21 mouse cellular contexts compared by ENCODE assay signal in the genomic region with DNA sequence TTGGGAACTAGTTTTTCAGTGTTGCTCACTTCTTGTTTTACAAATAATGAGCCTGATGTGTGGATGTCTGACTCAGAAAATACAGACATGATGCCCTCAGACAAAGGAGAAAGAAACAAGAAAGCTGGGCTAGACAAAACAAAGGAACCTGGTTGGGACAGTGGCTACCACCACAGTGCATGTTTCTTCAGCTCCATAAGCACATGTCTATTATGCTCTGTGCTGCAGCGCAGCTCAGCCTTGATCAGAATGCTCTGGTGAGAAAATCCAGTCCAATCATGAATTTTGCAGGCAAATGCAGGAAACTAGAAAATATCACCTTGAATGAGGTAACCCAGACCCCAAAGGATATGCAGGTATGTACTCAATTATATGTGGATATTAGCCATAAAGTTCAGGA.
DNase-seq lines count a peak whose midpoint lies in the region; ATAC-seq lines count a peak whose summit lies in the region.
"Had no signal": no experiment of that assay in that cellular context is flagged by ENCODE, and none has a peak within 500 bp of the region (broad histone marks: within the 10 kb centered on the region; RNA-seq: fewer than 3 reads in every experiment).

No protein-coding gene starts in this region.

- no peak overlapping the region for H3K4me3 ChIP-seq in hindbrain, embryonic 10.5 days
- no peak overlapping the region for H3K4me3 ChIP-seq in hindbrain, embryonic 12.5 days
- no peak overlapping the region for H3K4me3 ChIP-seq in neural tube, embryonic 14.5 days (ENCODE audit: low read depth, low read length)
- H3K4me3 ChIP-seq in midbrain, embryonic 11.5 days (ENCODE audit: low read depth, low read length): no peak overlapping the region
- no peak overlapping the region for H3K4me3 ChIP-seq in midbrain, embryonic 16.5 days (ENCODE audit: low read depth, low read length)
- H3K4me3 ChIP-seq: embryonic facial prominence, embryonic 12.5 days; heart, embryonic 10.5 days; intestine, embryonic 15.5 days had no signal

- no peak for ATAC-seq in hindbrain, embryonic 12.5 days (ENCODE audit: low FRiP score)
- ATAC-seq in neural tube, embryonic 14.5 days (ENCODE audit: low read depth): peak; percentile 44; the same call in 1 of the 2 replicates
- ATAC-seq in midbrain, embryonic 11.5 days (ENCODE audit: low FRiP score): peak; percentile 47; the same call in 1 of the 2 replicates
- peak; percentile 43; the same call in 1 of the 2 replicates for ATAC-seq in midbrain, embryonic 16.5 days
- ATAC-seq in erythroid progenitor cell, adult 5-6 weeks (replicated peaks; ENCODE audit: low FRiP score, poor library complexity, severe bottlenecking): no peak
- ATAC-seq: activated CD4-positive, CD25-positive, alpha-beta regulatory T cell, adult 4 months; intestine, embryonic 15.5 days; Patski had no signal

- no peak for DNase-seq in hindbrain, embryonic 10.5 days (ENCODE audit: low spot score)
- no peak for DNase-seq in neural tube, embryonic 10.5 days (ENCODE audit: extremely low spot score, low spot score)
- no peak for DNase-seq in midbrain, embryonic 11.5 days (ENCODE audit: low spot score, missing footprints)
- no peak for DNase-seq in lung, postnatal 4 days
- DNase-seq: adrenal gland, postnatal 14 days; cerebellum, adult 2 months; cerebellum, postnatal 10 days; gastrocnemius, postnatal 10 days; heart, adult 18-20 months; heart, postnatal 10 days; heart, postnatal 4 days had no signal

- no peaks in the 10 kb centered on the region for H3K9me3 ChIP-seq in hindbrain, embryonic 10.5 days
- H3K9me3 ChIP-seq in hindbrain, embryonic 12.5 days (replicated peaks): no peaks in the 10 kb centered on the region
- H3K9me3 ChIP-seq in neural tube, embryonic 14.5 days (ENCODE audit: control insufficient read depth, low read length): no peaks in the 10 kb centered on the region
- no peaks in the 10 kb centered on the region for H3K9me3 ChIP-seq in midbrain, embryonic 11.5 days (ENCODE audit: control insufficient read depth, low read length)
- H3K9me3 ChIP-seq in midbrain, embryonic 16.5 days (replicated peaks; ENCODE audit: control insufficient read depth, low read length, poor library complexity, severe bottlenecking): no peaks in the 10 kb centered on the region
- H3K9me3 ChIP-seq: embryonic facial prominence, embryonic 12.5 days; heart, embryonic 10.5 days; intestine, embryonic 15.5 days had no signal

- H3K9ac ChIP-seq in hindbrain, embryonic 12.5 days: no peak overlapping the region
- no peak overlapping the region for H3K9ac ChIP-seq in neural tube, embryonic 14.5 days (replicated peaks; ENCODE audit: low read depth, low read length)
- H3K9ac ChIP-seq in midbrain, embryonic 11.5 days (ENCODE audit: low read length): no peak overlapping the region
- no peak overlapping the region; the same call in 1 of the 2 replicates for H3K9ac ChIP-seq in midbrain, embryonic 16.5 days (ENCODE audit: low read depth, low read length)
- H3K9ac ChIP-seq: embryonic facial prominence, embryonic 12.5 days; intestine, embryonic 15.5 days had no signal

- 71% methylated on average over 1 of the region's 1 CpGs for WGBS in hindbrain, embryonic 10.5 days
- 72% methylated on average over 1 of the region's 1 CpGs for WGBS in hindbrain, embryonic 12.5 days
- 69% methylated on average over 1 of the region's 1 CpGs for WGBS in neural tube, embryonic 14.5 days
- WGBS in midbrain, embryonic 11.5 days: 64% methylated on average over 1 of the region's 1 CpGs
- WGBS in midbrain, embryonic 16.5 days: 43% methylated on average over 1 of the region's 1 CpGs

- no peaks in the 10 kb centered on the region for H3K27me3 ChIP-seq in hindbrain, embryonic 10.5 days (ENCODE audit: insufficient read depth, poor library complexity, severe bottlenecking)
- H3K27me3 ChIP-seq in hindbrain, embryonic 12.5 days: no peaks in the 10 kb centered on the region
- no peaks in the 10 kb centered on the region for H3K27me3 ChIP-seq in neural tube, embryonic 14.5 days (ENCODE audit: control insufficient read depth, insufficient read depth, low read length)
- H3K27me3 ChIP-seq in midbrain, embryonic 11.5 days (ENCODE audit: control insufficient read depth, insufficient read depth, low read length): no peaks in the 10 kb centered on the region
- no peaks in the 10 kb centered on the region for H3K27me3 ChIP-seq in midbrain, embryonic 16.5 days (ENCODE audit: control insufficient read depth, insufficient read depth, low read depth, low read length)
- H3K27me3 ChIP-seq: CH12.LX; embryonic facial prominence, embryonic 12.5 days; intestine, embryonic 15.5 days; Patski had no signal

- H3K27ac ChIP-seq in hindbrain, embryonic 10.5 days: peak overlapping the region; percentile 69
- no peak overlapping the region for H3K27ac ChIP-seq in hindbrain, embryonic 12.5 days
- H3K27ac ChIP-seq in neural tube, embryonic 14.5 days (ENCODE audit: low read depth, low read length): no peak overlapping the region
- H3K27ac ChIP-seq in midbrain, embryonic 11.5 days (ENCODE audit: low read depth, low read length): no peak overlapping the region
- no peak overlapping the region for H3K27ac ChIP-seq in midbrain, embryonic 16.5 days (ENCODE audit: low read length)
- H3K27ac ChIP-seq: intestine, embryonic 15.5 days had no signal

- H3K4me2 ChIP-seq in hindbrain, embryonic 12.5 days (replicated peaks): no peak overlapping the region
- no peak overlapping the region for H3K4me2 ChIP-seq in neural tube, embryonic 14.5 days (ENCODE audit: low read depth, low read length)
- no peak overlapping the region for H3K4me2 ChIP-seq in midbrain, embryonic 11.5 days
- H3K4me2 ChIP-seq in midbrain, embryonic 16.5 days (ENCODE audit: low read length): no peak overlapping the region
- H3K4me2 ChIP-seq: intestine, embryonic 15.5 days had no signal

- peaks cover 22% of the 10 kb centered on the region for H3K4me1 ChIP-seq in hindbrain, embryonic 10.5 days (replicated peaks)
- H3K4me1 ChIP-seq in hindbrain, embryonic 12.5 days: peaks cover 10% of the 10 kb centered on the region
- H3K4me1 ChIP-seq in neural tube, embryonic 14.5 days (ENCODE audit: control insufficient read depth, insufficient read depth, low read length): no peaks in the 10 kb centered on the region
- H3K4me1 ChIP-seq in midbrain, embryonic 11.5 days (ENCODE audit: control insufficient read depth, insufficient read depth, low read length): peaks cover 7% of the 10 kb centered on the region
- H3K4me1 ChIP-seq in midbrain, embryonic 16.5 days (ENCODE audit: control insufficient read depth, insufficient read depth, low read length): peaks cover 9% of the 10 kb centered on the region
- H3K4me1 ChIP-seq: intestine, embryonic 15.5 days had no signal

- H3K36me3 ChIP-seq in hindbrain, embryonic 10.5 days: no peaks in the 10 kb centered on the region
- no peaks in the 10 kb centered on the region for H3K36me3 ChIP-seq in hindbrain, embryonic 12.5 days
- H3K36me3 ChIP-seq in neural tube, embryonic 14.5 days (ENCODE audit: control insufficient read depth, insufficient read depth, low read length): no peaks in the 10 kb centered on the region
- H3K36me3 ChIP-seq in midbrain, embryonic 11.5 days (ENCODE audit: control insufficient read depth, insufficient read depth, low read length): no peaks in the 10 kb centered on the region
- no peaks in the 10 kb centered on the region for H3K36me3 ChIP-seq in midbrain, embryonic 16.5 days (ENCODE audit: control insufficient read depth, insufficient read depth, low read length)
- H3K36me3 ChIP-seq: embryonic facial prominence, embryonic 12.5 days; heart, embryonic 10.5 days; intestine, embryonic 15.5 days had no signal

Comparison
In these comparisons a context has a peak if more than half of its experiments do, and no peak if none do; other contexts are left out.
1. ATAC-seq: peak in neural tube, embryonic 14.5 days (single experiment), midbrain, embryonic 11.5 days (single experiment) and midbrain, embryonic 16.5 days (single experiment); none in hindbrain, embryonic 12.5 days (single experiment) and erythroid progenitor cell, adult 5-6 weeks (single experiment).